In genomic region chr19:46640780-46641179, GRCm38 (mm10) we compare ENCODE assay signal across 14 mouse cellular contexts. TPM values are rescaled to one million over a fixed set of nuclear protein-coding genes. Genes with fewer than 3 reads are reported as not detected.
DNase-seq lines count a peak whose midpoint lies in the region; ATAC-seq and TF ChIP-seq lines count a peak whose summit lies in the region.
"Had no signal": no experiment of that assay in that cellular context is flagged by ENCODE, and none has a peak within 500 bp of the region (broad histone marks: within the 10 kb centered on the region; RNA-seq: fewer than 3 reads in every experiment).

No protein-coding gene starts in this region.

- ATAC-seq in kidney, embryonic 15.5 days (replicated peaks; ENCODE audit: low FRiP score) = no peak
- no peak for ATAC-seq in neural tube, embryonic 13.5 days (ENCODE audit: low read depth)
- no peak for ATAC-seq in stomach, postnatal 0 days (ENCODE audit: low FRiP score, low TSS enrichment)

- H3K4me1 ChIP-seq in heart, adult 2 months (ENCODE audit: control insufficient read depth, insufficient read depth, low read length) = peaks cover 55% of the 10 kb centered on the region
- peaks cover 90% of the 10 kb centered on the region for H3K4me1 ChIP-seq in kidney, embryonic 15.5 days
- H3K4me1 ChIP-seq in neural tube, embryonic 13.5 days (replicated peaks) = peaks cover 72% of the 10 kb centered on the region
- H3K4me1 ChIP-seq in stomach, postnatal 0 days (replicated peaks; ENCODE audit: control insufficient read depth, insufficient read depth) = peaks cover 31% of the 10 kb centered on the region

- H3K79me2 ChIP-seq in heart, adult 2 months (replicated peaks; ENCODE audit: control insufficient read depth, insufficient read depth, low read length) = no peaks in the 10 kb centered on the region; the same call in 1 of the 2 replicates

- DNase-seq in heart, adult 2 months = no peak
- DNase-seq in heart, adult 18-20 months = no peak
- DNase-seq in kidney, postnatal 36 days = no peak
- no peak for DNase-seq in neural tube, embryonic 10.5 days (ENCODE audit: extremely low spot score, low spot score)
- no peak for DNase-seq in stomach, postnatal 0 days (ENCODE audit: low spot score)
- no peak for DNase-seq in right cerebral cortex, postnatal 36 days (ENCODE audit: low spot score in 2 of 2)
- DNase-seq: adrenal gland, adult 8-10 months; gastrocnemius, postnatal 14 days; kidney, postnatal 25 days; retina, postnatal 1 day had no signal

- no peak overlapping the region for H3K4me3 ChIP-seq in heart, adult 2 months
- H3K4me3 ChIP-seq in kidney, embryonic 15.5 days (replicated peaks) = no peak overlapping the region
- no peak overlapping the region for H3K4me3 ChIP-seq in neural tube, embryonic 13.5 days
- no peak overlapping the region for H3K4me3 ChIP-seq in stomach, postnatal 0 days (ENCODE audit: low read depth, low read length)

- TF ChIP-seq POLR2A in heart, adult 2 months (IDR thresholded peaks at IDR 0.05; ENCODE audit: insufficient read depth, low read depth, low read length) = no peak

- TF ChIP-seq CTCF in heart, adult 2 months (IDR thresholded peaks at IDR 0.05) = no peak
- no peak for TF ChIP-seq CTCF in stomach, postnatal 0 days (IDR thresholded peaks at IDR 0.05; ENCODE audit: low read depth)

- peaks cover 5% of the 10 kb centered on the region for H3K36me3 ChIP-seq in heart, adult 2 months (ENCODE audit: control insufficient read depth, insufficient read depth, low read length)
- peaks cover 20% of the 10 kb centered on the region for H3K36me3 ChIP-seq in kidney, embryonic 15.5 days
- H3K36me3 ChIP-seq in neural tube, embryonic 13.5 days = peaks cover 10% of the 10 kb centered on the region
- no peaks in the 10 kb centered on the region; the same call in 1 of the 2 replicates for H3K36me3 ChIP-seq in stomach, postnatal 0 days (ENCODE audit: control insufficient read depth, insufficient read depth, low read length)

- no peaks in the 10 kb centered on the region for H3K27me3 ChIP-seq in heart, adult 2 months (ENCODE audit: control insufficient read depth, insufficient read depth, low read length)
- no peaks in the 10 kb centered on the region for H3K27me3 ChIP-seq in kidney, embryonic 15.5 days
- no peaks in the 10 kb centered on the region for H3K27me3 ChIP-seq in neural tube, embryonic 13.5 days
- no peaks in the 10 kb centered on the region for H3K27me3 ChIP-seq in stomach, postnatal 0 days (ENCODE audit: control insufficient read depth, insufficient read depth, low read length)

- intact Hi-C loops in heart, adult 2 months (cut with DNase I) = no loop called here

- no peak overlapping the region for H3K9ac ChIP-seq in heart, adult 2 months (ENCODE audit: low read depth, low read length)
- no peak overlapping the region for H3K9ac ChIP-seq in kidney, embryonic 15.5 days
- no peak overlapping the region for H3K9ac ChIP-seq in neural tube, embryonic 13.5 days
- no peak overlapping the region for H3K9ac ChIP-seq in stomach, postnatal 0 days (ENCODE audit: low read length)

- no peaks in the 10 kb centered on the region for H3K9me3 ChIP-seq in kidney, embryonic 15.5 days (replicated peaks)
- H3K9me3 ChIP-seq in neural tube, embryonic 13.5 days = no peaks in the 10 kb centered on the region
- H3K9me3 ChIP-seq in stomach, postnatal 0 days (ENCODE audit: control insufficient read depth, low read length) = no peaks in the 10 kb centered on the region

- H3K27ac ChIP-seq in heart, adult 2 months = peak overlapping the region; percentile 86
- H3K27ac ChIP-seq in kidney, embryonic 15.5 days = peak overlapping the region; percentile 92
- 0 out of 2 replicates have a peak overlapping the region, but pooled peaks have one; percentile 75 for H3K27ac ChIP-seq in neural tube, embryonic 13.5 days (replicated peaks)
- H3K27ac ChIP-seq in stomach, postnatal 0 days (replicated peaks) = peak overlapping the region; percentile 94; the same call in 1 of the 2 replicates

- TF ChIP-seq EP300 in heart, adult 2 months (IDR thresholded peaks at IDR 0.05; ENCODE audit: insufficient read depth, low read depth, low read length) = no peak
- no peak for TF ChIP-seq EP300 in stomach, postnatal 0 days (optimal IDR thresholded peaks at IDR 0.05)

- 77% methylated on average over 8 of the region's 8 CpGs for WGBS in heart, adult 2 months
- 82% methylated on average over 8 of the region's 8 CpGs for WGBS in kidney, embryonic 15.5 days
- 89% methylated on average over 8 of the region's 8 CpGs for WGBS in neural tube, embryonic 13.5 days
- 76% methylated on average over 8 of the region's 8 CpGs for WGBS in stomach, postnatal 0 days

- H3K4me2 ChIP-seq in kidney, embryonic 15.5 days = no peak overlapping the region
- H3K4me2 ChIP-seq in neural tube, embryonic 13.5 days = no peak overlapping the region
- H3K4me2 ChIP-seq in stomach, postnatal 0 days (replicated peaks; ENCODE audit: low read depth) = no peak overlapping the region

RNA-seq across cellular contexts. Expression of gene Cyp17a1, which starts 32.2 kb away (rescaled TPM):
- total RNA-seq in heart, adult 2 months (2021) = not detected
- polyA plus RNA-seq in heart, adult 2 months (2012; rRNA removed) = 0.12 TPM in 1 of 2 replicates, not detected in the other
- total RNA-seq in heart, adult 18-20 months (2021) = not detected
- 0.12 and 0.79 TPM in 2 replicates for polyA plus RNA-seq in kidney, embryonic 15.5 days (2015; fragmentation: Nextera tagmentation; extraction: Ambion mirVana)
- not detected in 2 replicates for polyA plus RNA-seq in neural tube, embryonic 13.5 days (2015; fragmentation: Nextera tagmentation; extraction: Ambion mirVana)
- 0.12 TPM in 1 of 2 replicates, not detected in the other for polyA plus RNA-seq in stomach, postnatal 0 days (2015; fragmentation: Nextera tagmentation; extraction: Ambion mirVana)
- total RNA-seq: common myeloid progenitor, adult 5-6 weeks; gastrocnemius, postnatal 14 days; left cerebral cortex, postnatal 10 days had no signal

RNA-seq across cellular contexts. Expression of gene Wbp1l, which starts 41.9 kb away (rescaled TPM):
- total RNA-seq in heart, adult 2 months (2021) = 10 to 100 TPM; 53.5 to 54.2 TPM
- 39.2 and 46.2 TPM in 2 replicates for polyA plus RNA-seq in heart, adult 2 months (2012; rRNA removed)
- total RNA-seq in heart, adult 18-20 months (2021) = 10 to 100 TPM; 46.9 to 60.7 TPM
- polyA plus RNA-seq in kidney, embryonic 15.5 days (2015; fragmentation: Nextera tagmentation; extraction: Ambion mirVana) = 46.4 and 51.3 TPM in 2 replicates
- 38.0 and 43.2 TPM in 2 replicates for polyA plus RNA-seq in neural tube, embryonic 13.5 days (2015; fragmentation: Nextera tagmentation; extraction: Ambion mirVana)
- 31.2 and 32.9 TPM in 2 replicates for polyA plus RNA-seq in stomach, postnatal 0 days (2015; fragmentation: Nextera tagmentation; extraction: Ambion mirVana)

RNA-seq across cellular contexts. Expression of gene Borcs7, which starts 48.9 kb away (rescaled TPM):
- 1 to 10 TPM; 7.1 to 7.8 TPM for total RNA-seq in heart, adult 2 months (2021)
- 4.7 and 8.7 TPM in 2 replicates for polyA plus RNA-seq in heart, adult 2 months (2012; rRNA removed)
- total RNA-seq in heart, adult 18-20 months (2021) = 1 to 10 TPM; 7.5 to 8.8 TPM
- polyA plus RNA-seq in kidney, embryonic 15.5 days (2015; fragmentation: Nextera tagmentation; extraction: Ambion mirVana) = 17.5 and 17.9 TPM in 2 replicates
- 19.7 and 21.6 TPM in 2 replicates for polyA plus RNA-seq in neural tube, embryonic 13.5 days (2015; fragmentation: Nextera tagmentation; extraction: Ambion mirVana)
- polyA plus RNA-seq in stomach, postnatal 0 days (2015; fragmentation: Nextera tagmentation; extraction: Ambion mirVana) = 15.6 and 17.0 TPM in 2 replicates
